Mouse (Mus musculus) heart, embryonic 11.5 days (tissue): ENCODE measurements around the gene Canx. TPM values are rescaled to one million over a fixed set of nuclear protein-coding genes. Genes with fewer than 3 reads are reported as not detected.
A peak's percentile ranks its signal among the peaks of the same experiment; 100 is the strongest.

Source experiments
- ATAC-seq: fragments of 200-750 bp; cut with Nextera tagmentation; replicated peaks from 2 replicates; pipeline ENCODE4 v1.8.0; 2017; ENCODE audit warnings: moderate library complexity; ENCODE audit not compliant: insufficient number of reproducible peaks, low FRiP score, low TSS enrichment
- H3K27ac ChIP-seq: fragments of 300-500 bp; sonication (generic); 2 replicates; pipeline ENCODE4 v1.5.1; 2014; ENCODE audit warnings: mild to moderate bottlenecking, low read depth, low read length
- H3K27me3 ChIP-seq: fragments of 300-500 bp; sonication (generic); 2 replicates; pipeline ENCODE4 v1.6.1; 2014; ENCODE audit warnings: mild to moderate bottlenecking, low read length, mixed read lengths; ENCODE audit not compliant: control insufficient read depth, insufficient read depth
- H3K36me3 ChIP-seq: fragments of 300-500 bp; sonication (generic); 2 replicates; pipeline ENCODE4 v1.6.1; 2014; ENCODE audit warnings: mild to moderate bottlenecking, low read length, moderate library complexity, mixed read lengths; ENCODE audit not compliant: control insufficient read depth, insufficient read depth
- H3K4me1 ChIP-seq: fragments of 300-500 bp; sonication (generic); 2 replicates; pipeline ENCODE4 v1.6.1; 2014; ENCODE audit warnings: low read length; ENCODE audit not compliant: control insufficient read depth, insufficient read depth
- H3K4me2 ChIP-seq: fragments of 300-500 bp; sonication (generic); 2 replicates; pipeline ENCODE4 v1.6.1; 2014; ENCODE audit warnings: mild to moderate bottlenecking, moderate library complexity
- H3K4me3 ChIP-seq: fragments of 300-500 bp; sonication (generic); 2 replicates; pipeline ENCODE4 v1.5.1; 2014; ENCODE audit warnings: low read depth, low read length
- H3K9ac ChIP-seq: fragments of 300-500 bp; sonication (generic); 2 replicates; pipeline ENCODE4 v1.6.1; 2014; ENCODE audit warnings: mild to moderate bottlenecking, low read depth, low read length, moderate library complexity
- H3K9me3 ChIP-seq: fragments of 300-500 bp; sonication (generic); replicated peaks from 2 replicates; pipeline ENCODE4 v1.6.1; 2016; ENCODE audit warnings: low read length; ENCODE audit not compliant: control insufficient read depth
- WGBS: fragments of 180-500 bp; shearing (Covaris S2); extraction: QIAGEN DNeasy Blood & Tissue Kit; methylation state at CpG from one replicate; pipeline ENCODE4 v1.1.7; 2014; ENCODE audit not compliant: insufficient replicate concordance; 5-methylcytosine and 5-hydroxymethylcytosine counted together
- polyA plus RNA-seq: library from polyadenylated mRNA; unstranded; fragments of >200 nt; fragmentation: Nextera tagmentation; extraction: Ambion mirVana; gene quantifications from 2 replicates; pipeline ENCODE4 v1.2.1, GENCODE M21; 2014

Gene Canx
- polyA plus RNA-seq: 221 and 236 TPM in 2 replicates

DNA sequence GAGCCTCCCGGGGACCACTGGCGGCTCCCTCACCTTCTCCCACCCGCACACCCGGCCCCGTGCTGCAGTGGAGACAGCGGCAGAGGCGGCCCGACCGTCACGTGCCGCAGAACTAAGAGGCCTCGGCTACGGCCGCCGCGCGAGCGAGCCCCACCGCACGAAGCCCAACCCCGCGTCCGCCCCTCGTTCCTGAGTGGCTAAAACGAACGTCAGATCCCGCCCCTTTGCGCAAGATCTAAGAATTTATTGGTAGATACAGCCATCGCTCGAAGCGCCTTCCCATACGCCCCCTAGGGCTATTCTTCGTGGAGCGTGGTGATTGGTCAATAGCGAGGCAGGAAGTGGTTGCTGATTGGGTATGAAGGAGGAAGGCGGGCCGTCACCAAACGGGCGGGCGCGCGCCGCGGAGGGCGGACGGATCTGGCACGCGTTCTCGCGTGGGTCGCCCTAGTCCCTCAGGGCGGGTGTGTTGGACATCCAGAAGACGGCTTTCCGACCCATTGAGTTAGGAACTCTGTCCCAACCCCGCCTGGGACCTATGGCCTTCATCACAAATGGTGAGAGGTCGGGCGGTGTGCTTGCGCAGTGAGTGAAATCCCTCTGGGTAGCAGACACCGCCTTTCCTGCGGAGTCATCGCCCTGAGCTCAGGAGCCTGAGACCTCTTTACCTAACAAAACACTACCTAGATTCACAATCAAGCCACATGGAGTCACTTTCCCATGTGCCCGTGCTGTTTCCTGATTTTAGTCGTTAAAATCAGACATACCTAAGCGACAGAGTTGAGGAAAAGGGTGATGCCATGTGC lies at the start of gene Canx:
Gene Canx (minus strand): TSS at position 178 of the 806 bp plus-strand sequence.
- Histone ChIP-seq H3K36me3 (peaks cover 5% of the 10 kb centered on the region), H3K9ac (peak within 1 kb of the TSS; percentile 99), H3K9me3 (no peaks in the 10 kb centered on the region), H3K27me3 (no peaks in the 10 kb centered on the region), H3K4me2 (peak within 1 kb of the TSS; percentile 92), H3K4me3 (peak within 1 kb of the TSS; percentile 97), H3K4me1 (peaks cover 23% of the 10 kb centered on the region), H3K27ac (peak within 1 kb of the TSS; percentile 94)
- WGBS: under 1% methylated on average over 64 of the region's 64 CpGs
- ATAC-seq: peak; percentile 95

DNA sequence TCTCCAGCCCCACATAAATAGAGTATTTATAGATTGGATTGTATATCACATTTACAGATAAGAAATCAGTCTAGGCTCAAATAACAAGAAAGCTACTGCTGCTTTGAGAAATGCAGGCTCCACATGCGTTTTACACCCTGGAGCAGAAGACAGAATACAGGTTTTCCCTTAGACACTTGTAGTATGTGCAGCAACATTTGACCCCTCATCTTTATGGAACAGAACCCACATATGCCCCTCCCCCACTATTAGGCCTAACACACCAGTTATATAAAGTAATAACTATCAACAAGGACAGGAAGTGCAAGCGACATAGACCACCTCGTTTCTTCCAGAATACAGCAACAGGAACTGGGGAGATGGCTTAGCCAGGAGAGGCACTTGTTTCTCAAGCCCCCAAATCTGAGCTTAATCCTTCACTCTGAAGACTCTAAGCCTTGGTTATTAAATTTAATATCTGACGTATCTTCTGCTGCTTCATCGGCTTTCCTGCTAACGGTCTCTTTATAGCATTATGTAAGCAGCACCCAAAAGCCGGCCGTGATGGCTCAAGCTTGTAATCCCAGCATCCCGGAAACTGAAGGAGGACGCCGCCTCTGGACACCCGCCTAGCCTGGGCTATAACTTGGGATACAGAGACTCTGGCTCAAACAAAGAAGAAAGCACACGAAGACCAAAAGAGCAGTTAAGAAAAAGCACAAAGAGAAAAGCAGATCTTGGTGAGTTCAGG lies 49.0 kb upstream of the Canx start:
- ATAC-seq: no peak
- H3K4me3 ChIP-seq: no peak overlapping the region
- no peaks in the 10 kb centered on the region for H3K27me3 ChIP-seq
- H3K4me2 ChIP-seq: no peak overlapping the region
- WGBS: 88% methylated on average over 13 of the region's 13 CpGs
- peaks cover 4% of the 10 kb centered on the region; the same call in 1 of the 2 replicates for H3K36me3 ChIP-seq
- no peak overlapping the region for H3K27ac ChIP-seq
- no peaks in the 10 kb centered on the region for H3K9me3 ChIP-seq
- H3K9ac ChIP-seq: no peak overlapping the region
- peaks cover 6% of the 10 kb centered on the region for H3K4me1 ChIP-seq

DNA sequence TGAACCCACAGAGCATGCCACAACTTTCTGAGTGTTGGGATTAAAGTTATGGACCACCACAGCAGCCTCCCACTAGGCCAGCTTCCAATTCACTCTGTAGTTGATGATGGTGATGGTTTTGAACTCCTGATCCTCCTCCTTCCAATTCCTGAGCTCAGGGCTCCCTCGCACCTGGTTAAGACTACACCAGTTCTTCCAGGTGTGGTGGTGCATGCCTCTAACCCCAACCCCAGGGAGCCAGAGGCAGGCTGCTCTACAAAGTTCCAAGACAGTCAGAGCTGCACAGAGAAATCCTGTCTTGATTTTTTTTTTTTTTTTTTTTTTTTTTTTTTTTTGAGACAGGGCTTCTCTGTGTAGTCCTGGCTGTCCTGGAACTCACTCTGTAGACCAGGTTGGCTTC lies 48.1 kb upstream of the Canx start:
- Histone ChIP-seq H3K4me3 (no peak overlapping the region), H3K36me3 (no peaks in the 10 kb centered on the region), H3K9me3 (no peaks in the 10 kb centered on the region), H3K4me2 (no peak overlapping the region), H3K27me3 (no peaks in the 10 kb centered on the region), H3K4me1 (peaks cover 5% of the 10 kb centered on the region), H3K9ac (no peak overlapping the region), H3K27ac (no peak overlapping the region)
- ATAC-seq: no peak
- 89% methylated on average over 1 of the region's 1 CpGs for WGBS

DNA sequence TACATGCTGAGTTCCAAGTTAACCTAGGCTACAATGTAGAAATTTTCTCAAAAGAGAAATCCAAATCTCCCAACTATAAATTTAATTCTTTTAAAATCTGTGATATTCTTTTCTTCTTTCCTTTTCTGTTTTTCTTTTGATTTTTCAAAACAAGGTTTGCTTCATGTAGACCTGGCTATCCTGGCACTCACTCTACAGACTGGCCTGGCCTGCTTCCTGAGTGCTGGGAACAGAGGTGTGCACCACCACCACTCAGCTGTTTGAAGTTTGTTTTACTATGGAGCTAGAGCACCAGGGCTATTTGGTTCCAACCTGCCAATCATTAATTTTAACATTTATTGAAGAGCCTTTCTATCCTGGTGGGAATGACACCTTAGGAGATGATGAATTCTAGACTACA lies 47.6 kb upstream of the Canx start:
- peaks cover 5% of the 10 kb centered on the region for H3K4me1 ChIP-seq
- H3K4me3 ChIP-seq: no peak overlapping the region
- no peak overlapping the region for H3K9ac ChIP-seq
- no peak overlapping the region for H3K27ac ChIP-seq
- no peaks in the 10 kb centered on the region for H3K9me3 ChIP-seq
- H3K4me2 ChIP-seq: no peak overlapping the region
- no peaks in the 10 kb centered on the region for H3K27me3 ChIP-seq
- no peak for ATAC-seq
- H3K36me3 ChIP-seq: no peaks in the 10 kb centered on the region

DNA sequence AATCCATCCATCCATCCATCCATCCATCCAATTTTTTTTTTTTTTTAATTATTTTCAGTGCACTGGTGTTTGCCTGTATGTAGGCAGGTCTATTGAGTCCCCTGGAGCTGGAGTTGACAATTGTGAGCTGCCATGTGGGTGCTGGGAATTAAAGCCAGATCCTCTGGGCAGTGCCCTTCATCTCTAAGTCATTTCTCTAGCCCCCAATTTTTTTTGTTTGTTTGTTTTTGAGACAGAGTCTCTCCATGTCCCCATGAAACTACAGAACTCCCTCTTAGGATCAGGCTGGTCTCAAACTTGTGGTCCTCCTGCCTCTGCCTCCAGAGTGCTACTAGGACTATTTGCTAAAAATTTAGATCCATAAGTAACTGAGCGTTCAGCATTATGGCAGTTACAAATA lies 46.4 kb upstream of the Canx start:
- no peaks in the 10 kb centered on the region for H3K27me3 ChIP-seq
- no peak overlapping the region for H3K27ac ChIP-seq
- H3K9me3 ChIP-seq: no peaks in the 10 kb centered on the region
- H3K4me3 ChIP-seq: no peak overlapping the region
- peak overlapping the region; percentile 63 for H3K9ac ChIP-seq
- WGBS: 94% methylated on average over 1 of the region's 1 CpGs
- peak overlapping the region; percentile 60 for H3K4me2 ChIP-seq
- no peak for ATAC-seq
- peaks cover 5% of the 10 kb centered on the region for H3K4me1 ChIP-seq
- H3K36me3 ChIP-seq: no peaks in the 10 kb centered on the region

DNA sequence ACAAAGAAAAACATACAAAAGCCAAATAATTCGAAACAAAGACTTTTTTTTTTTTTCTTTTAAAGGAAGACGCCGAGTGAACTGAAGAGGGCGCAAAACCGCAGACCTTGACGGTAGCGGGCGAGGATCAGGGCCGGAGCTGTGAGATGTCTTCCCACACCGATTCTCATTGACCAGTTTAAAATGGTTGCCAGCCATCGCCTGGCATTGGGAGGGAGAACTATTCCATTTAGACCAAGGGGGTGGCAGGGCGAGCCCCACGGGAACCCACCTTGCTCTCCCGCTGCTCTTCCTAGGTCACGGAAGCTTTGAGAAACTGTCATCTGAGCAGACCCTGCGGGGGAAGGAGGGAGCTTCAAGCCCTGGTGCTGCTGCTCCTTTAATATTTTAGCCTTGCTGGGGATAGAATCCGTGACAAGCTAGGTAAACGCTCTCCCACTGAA lies 45.9 kb upstream of the Canx start:
- Histone ChIP-seq H3K27ac (no peak overlapping the region), H3K4me3 (peak overlapping the region; percentile 28), H3K9me3 (no peaks in the 10 kb centered on the region), H3K36me3 (no peaks in the 10 kb centered on the region), H3K4me2 (peak overlapping the region; percentile 60), H3K27me3 (no peaks in the 10 kb centered on the region), H3K9ac (peak overlapping the region; percentile 63), H3K4me1 (peaks cover 4% of the 10 kb centered on the region)
- WGBS: 1% methylated on average over 18 of the region's 18 CpGs
- ATAC-seq: no peak

DNA sequence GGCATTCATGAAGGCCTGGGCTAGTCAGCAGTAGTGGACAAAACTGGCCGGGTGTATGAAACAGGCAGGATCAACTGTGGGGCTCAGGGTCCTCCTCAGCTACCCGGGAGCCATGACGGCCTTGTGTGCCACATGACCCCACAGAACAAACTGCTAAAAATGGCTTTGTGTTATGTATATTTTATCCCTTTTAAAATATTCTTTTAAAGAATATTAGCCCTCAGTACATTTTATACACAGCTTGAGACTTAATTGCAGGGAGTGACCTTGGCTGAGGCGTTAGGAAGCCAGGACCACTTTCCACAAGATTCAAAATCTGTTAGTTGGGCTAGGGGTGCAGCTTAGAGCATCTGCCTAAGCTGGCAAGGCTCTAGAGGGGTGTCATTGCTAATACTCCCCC lies 45.5 kb upstream of the Canx start:
- Histone ChIP-seq H3K4me2 (peak overlapping the region; percentile 60), H3K9me3 (no peaks in the 10 kb centered on the region), H3K27me3 (no peaks in the 10 kb centered on the region), H3K27ac (no peak overlapping the region), H3K36me3 (no peaks in the 10 kb centered on the region), H3K4me3 (peak overlapping the region; percentile 28; the same call in 1 of the 2 replicates), H3K9ac (peak overlapping the region; percentile 63; the same call in 1 of the 2 replicates), H3K4me1 (no peaks in the 10 kb centered on the region; the same call in 1 of the 2 replicates)
- WGBS: 62% methylated on average over 4 of the region's 4 CpGs
- no peak for ATAC-seq

DNA sequence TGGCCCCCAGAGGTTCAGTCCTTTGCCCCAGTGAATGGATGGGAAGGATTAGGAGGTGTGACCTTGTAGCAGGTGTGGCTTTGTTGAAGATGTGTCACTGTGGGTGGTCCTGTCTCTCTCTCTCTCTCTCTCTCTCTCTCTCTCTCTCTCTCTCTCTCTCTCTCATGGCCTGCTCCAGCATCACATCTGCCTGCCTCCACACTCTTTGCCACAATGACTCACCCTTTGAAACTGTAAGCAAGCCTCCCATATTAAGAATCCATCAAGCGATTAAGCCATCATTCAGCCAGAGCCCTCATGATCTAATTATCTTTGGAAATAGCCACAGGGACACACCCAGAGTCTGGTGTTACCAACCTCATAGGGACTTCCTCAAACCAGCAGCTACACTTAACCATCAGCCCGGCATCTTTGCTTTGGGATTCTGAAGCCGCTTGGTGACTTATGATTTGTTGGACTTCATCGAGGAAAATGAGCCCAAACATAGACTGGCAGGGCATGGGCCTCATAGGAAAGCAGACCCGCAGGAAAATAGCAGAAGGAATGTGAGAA lies 44.0 kb upstream of the Canx start:
- no peaks in the 10 kb centered on the region for H3K9me3 ChIP-seq
- no peaks in the 10 kb centered on the region for H3K4me1 ChIP-seq
- no peak overlapping the region for H3K9ac ChIP-seq
- H3K4me3 ChIP-seq: no peak overlapping the region
- WGBS: 84% methylated on average over 5 of the region's 5 CpGs
- H3K36me3 ChIP-seq: no peaks in the 10 kb centered on the region
- peaks cover 3% of the 10 kb centered on the region; the same call in 1 of the 2 replicates for H3K27me3 ChIP-seq
- no peak for ATAC-seq
- H3K27ac ChIP-seq: no peak overlapping the region
- no peak overlapping the region for H3K4me2 ChIP-seq
